Mouse (Mus musculus): ENCODE measurements at regions not wholly inside any gene's neighbourhood (a gene's known extent, or its start where the extent isn't known, plus 50 kb on each side); places are given as distances from the start of the nearest gene placed in this dataset.
"Not testable (repeated sequence)": the region's sequence is repeated elsewhere in the genome, so short reads cannot be mapped to it uniquely, and the experiment has no call there.

DNA sequence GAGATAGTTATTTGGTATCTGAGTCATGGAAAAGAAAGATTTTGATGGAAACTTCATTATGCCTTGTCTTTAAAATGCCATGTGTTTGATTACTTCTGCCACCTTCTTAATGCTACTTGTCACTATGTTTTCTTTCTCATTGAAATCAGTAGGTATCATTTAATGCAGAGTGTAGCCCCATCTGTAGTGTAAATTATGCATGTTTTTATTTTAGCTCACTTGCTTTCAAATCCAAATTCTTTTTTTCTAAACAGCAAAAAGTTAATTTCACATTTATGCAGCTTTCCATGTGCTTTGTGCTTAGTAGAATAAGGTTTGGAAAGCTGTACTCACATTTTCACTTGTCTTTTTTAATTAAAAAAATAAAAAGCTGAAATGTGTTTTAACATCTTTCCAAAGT is 748.0 kb upstream of the Epha7 start:
- no peak for DNase-seq (ENCODE audit: low read depth, low spot score)

DNA sequence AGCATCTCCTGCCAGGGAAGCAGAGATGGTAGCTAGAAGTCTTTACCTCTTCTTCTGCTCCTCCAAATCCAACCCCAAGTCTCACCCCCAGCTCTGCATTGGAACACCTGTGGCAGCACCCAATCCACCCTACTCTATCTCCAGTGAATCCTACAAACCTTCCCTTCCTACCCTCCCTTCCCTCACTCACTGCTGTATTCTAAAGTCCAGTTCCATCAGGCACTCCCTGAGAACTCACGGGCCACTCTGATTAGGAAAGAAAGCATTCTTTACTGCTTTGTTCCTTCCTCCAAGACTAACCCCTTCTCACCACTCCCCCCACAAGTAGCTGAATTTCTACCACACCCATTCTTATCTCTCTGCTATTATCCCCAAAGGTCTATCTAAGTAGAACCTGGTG is 747.1 kb upstream of the Epha7 start:
- no peak for DNase-seq (ENCODE audit: low read depth, low spot score)

DNA sequence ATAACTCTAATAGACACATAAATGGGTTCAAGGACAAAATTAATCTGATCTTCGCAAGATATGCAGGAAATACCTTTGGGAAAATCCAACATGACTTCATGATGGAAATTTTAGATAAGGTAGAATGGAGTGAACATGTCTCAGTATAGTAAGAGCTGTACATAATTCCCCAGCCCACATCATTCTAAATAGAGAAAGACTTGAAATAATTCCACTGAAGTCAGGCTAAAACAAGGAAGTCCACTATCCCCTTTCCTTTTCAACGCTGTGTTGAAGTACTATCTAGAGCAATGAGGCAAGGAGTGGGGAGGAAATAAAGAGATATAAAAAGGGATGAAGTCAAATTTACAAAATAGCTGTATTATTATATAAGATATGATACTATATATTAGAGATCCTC is 733.9 kb upstream of the Epha7 start:
- no peak for DNase-seq (ENCODE audit: low read depth, low spot score)

DNA sequence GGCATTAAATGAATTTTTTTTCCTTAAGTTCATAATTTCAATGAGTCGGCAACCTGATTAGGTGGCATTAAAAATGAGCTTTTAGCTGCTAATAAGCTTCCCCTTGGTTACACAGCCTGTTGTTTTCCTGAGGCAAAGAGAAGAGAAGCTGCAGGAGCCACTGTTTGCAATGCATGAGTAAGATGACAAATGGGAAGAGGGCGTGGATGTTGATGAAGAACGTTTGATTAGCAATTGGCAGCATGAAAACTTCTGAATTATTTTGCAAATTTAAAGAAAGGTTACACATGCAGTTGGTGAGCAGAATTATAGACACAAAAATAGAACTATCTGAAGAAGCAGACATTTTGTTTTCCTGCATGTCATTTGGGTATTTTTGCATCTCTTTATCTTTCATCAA is 720.1 kb upstream of the Epha7 start:
- DNase-seq (ENCODE audit: low read depth, low spot score): no peak

DNA sequence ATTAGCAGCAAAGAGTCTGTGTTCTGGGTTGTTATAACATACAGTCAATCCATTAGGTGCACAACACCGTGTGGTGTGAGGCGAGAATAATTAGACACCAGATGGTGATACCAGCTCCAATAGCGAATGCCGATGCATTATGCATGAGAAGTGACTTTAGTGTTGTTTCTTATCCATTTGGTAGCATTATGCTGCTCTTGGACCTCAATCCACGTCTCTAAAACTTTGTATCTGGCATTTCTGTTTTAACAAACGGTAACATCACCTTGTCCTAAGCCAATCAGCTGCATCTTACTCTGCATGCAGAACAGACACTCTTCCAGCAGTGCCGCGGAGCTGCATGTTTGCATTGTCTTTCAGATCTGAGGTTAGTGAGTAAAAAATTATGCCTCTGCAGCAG is 669.8 kb upstream of the Epha7 start:
- DNase-seq (ENCODE audit: low read depth, low spot score): no peak

DNA sequence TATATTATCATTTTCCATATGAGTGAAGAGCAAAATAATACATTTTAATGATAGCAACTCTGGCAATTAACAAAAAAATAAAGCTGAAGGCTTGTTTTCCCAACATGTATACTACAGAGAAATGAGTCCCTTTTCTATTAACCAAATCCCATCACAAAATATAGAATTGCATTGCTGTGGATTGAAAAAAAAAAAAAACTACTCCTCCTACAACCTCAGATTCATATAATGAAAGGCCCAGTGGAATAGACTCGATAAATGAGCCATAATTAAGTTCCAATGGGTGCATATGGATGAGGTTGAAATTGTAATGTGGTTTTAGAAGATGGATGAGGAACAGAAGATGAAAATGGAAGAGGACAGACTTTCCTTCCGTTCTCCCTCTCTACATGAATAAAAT is 657.8 kb upstream of the Epha7 start:
- no peak for DNase-seq (ENCODE audit: low read depth, low spot score)

DNA sequence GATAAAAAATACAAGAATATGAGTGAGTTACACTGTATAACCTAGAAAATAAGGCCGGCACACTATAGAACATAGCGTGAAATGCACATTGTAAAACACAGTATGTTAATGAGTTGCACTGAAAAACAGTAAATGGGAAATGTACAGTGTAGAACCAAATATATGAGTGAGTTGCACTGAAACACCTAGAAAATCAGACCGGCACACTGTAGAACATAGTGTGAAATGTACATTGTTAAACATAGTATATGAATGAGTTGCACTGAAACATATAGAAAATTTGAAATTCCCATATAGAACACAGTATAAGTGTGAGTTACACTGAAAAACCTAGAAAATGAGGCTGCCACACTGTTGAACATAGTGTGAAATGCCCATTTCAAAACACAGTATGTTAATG is 636.2 kb upstream of the Epha7 start:
- peak; percentile 67 for DNase-seq (ENCODE audit: low read depth, low spot score)

DNA sequence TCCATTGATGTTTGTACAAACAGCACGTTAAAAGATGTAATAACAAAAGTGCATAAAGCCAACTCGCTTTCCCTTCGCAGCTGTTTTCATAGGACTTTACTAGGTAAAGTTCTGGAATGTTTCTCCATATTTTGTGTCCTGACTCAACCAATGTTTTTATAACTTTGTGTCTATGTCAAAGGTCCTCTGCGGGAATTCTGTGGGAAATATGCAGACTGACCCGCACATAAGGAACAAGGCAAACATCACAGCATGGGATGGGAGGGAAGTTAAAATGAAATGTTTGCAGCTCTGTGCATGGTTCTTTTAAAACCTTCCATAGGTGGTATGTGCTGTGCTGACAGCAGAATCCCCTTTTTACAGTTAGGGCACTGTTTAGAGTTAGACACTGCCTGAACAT is 622.1 kb upstream of the Epha7 start:
- no peak for DNase-seq (ENCODE audit: low read depth, low spot score)

DNA sequence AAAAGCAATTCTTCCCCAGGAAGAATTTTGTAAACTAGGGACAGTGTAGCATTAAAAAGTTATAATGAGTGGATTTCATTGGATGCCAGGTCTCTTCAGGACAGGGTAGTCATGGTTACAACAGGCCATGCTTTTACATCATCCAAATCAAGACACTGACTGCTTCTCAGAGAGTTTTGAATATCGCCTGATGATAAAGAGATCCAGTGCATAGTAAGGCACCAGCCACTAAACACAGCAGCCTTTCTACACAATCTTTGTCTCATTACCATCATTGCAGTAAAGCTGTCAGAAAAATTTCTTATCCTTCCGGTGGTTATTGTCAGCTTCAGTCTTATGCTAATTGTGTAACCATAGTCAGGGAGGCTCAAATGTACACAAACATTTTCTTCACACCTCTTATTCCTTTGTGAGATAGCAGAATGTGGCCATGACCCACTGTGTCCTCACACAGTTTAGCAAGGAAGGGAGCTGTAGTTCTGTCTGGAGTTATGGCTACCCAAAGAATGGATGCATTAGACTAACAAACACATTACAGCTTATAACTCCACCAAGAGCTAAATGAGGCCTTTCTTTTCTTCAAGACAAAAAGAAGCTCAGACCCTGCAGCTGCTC is 585.2 kb upstream of the Epha7 start:
- no peak for DNase-seq (ENCODE audit: low read depth, low spot score)

DNA sequence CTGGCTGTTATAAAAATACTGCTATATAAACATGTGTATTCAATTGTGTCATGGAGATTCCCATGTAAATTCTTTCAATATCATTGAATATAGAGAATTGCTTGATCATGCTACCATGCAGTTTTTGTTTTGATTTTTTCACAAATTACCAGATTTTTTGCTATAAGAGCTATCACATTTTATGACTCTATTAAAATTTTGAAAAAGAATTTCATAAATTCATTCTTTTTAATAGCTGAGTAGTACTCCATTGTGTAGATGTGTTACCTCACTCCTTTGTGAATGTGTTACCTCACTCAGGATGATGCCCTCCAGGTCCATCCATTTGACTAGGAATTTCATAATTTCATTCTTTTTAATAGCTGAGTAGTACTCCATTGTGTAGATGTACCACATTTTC is 577.4 kb upstream of the Epha7 start:
- not testable (repeated sequence) for DNase-seq (ENCODE audit: low read depth, low spot score)

DNA sequence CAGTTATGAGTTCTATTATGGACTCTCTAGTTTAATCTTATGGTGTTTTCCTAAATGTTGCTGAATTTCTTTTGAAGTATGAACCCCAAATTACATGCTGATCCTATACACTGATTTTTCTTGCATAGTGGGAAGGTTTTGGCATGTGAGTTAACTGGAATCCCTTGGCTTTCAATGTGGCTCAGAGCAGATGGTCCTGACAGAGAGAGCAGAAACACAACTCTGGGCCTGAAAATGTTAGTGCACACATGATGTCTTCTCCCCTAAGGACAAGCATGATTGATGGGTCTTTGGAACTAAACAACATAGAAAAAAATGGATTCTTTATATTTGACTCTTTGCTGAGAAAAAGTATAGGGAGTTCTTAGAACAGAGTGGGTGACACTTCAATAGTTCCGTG is 570.7 kb upstream of the Epha7 start:
- DNase-seq (ENCODE audit: low read depth, low spot score): no peak
